Mouse (Mus musculus) telencephalon, adult 2 months (tissue): Measurements from ENCODE around the gene 2700081O15Rik.

Source experiments
- DNase-seq: peaks from one replicate; pipeline ENCODE4 v3.0.0-alpha.2; 2011; ENCODE audit warnings: low read depth, low spot score

The 2700081O15Rik gene

DNA sequence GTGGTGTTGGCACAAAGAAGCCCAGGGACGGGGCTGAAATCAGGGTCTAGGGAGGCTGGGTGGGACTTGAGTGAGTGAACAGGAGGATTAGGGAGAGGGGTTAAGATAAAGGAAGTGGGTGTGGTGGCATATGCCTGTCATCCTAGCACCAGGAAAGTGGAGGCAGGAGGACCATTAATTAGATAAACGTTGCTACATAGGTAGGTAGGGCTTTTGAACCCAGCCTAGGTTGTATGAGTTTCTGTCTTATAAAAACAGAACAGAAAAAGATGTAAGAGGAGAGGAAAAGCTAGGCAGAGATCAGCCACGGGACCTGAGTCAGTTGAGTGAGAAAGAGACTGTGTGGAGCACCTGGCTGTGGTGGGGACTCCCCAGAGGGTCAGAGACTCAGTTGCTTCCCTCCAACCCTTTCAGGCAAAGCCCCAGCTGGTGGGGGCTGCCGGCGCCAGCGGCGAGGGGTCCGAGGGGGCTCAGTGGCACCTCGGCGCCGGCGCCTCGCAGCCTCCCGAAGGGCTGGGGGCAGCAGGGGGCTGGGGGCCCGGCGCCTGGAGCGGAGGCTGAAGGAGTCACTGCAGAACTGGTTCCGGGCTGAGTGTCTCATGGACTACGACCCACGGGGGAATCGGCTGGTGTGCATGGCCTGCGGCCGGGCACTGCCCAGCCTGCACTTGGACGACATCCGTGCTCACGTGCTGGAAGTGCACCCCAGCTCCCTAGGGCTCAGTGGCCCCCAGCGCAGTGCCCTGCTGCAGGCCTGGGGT lies 3.6 kb downstream of the 2700081O15Rik start:
- DNase-seq = no peak

DNA sequence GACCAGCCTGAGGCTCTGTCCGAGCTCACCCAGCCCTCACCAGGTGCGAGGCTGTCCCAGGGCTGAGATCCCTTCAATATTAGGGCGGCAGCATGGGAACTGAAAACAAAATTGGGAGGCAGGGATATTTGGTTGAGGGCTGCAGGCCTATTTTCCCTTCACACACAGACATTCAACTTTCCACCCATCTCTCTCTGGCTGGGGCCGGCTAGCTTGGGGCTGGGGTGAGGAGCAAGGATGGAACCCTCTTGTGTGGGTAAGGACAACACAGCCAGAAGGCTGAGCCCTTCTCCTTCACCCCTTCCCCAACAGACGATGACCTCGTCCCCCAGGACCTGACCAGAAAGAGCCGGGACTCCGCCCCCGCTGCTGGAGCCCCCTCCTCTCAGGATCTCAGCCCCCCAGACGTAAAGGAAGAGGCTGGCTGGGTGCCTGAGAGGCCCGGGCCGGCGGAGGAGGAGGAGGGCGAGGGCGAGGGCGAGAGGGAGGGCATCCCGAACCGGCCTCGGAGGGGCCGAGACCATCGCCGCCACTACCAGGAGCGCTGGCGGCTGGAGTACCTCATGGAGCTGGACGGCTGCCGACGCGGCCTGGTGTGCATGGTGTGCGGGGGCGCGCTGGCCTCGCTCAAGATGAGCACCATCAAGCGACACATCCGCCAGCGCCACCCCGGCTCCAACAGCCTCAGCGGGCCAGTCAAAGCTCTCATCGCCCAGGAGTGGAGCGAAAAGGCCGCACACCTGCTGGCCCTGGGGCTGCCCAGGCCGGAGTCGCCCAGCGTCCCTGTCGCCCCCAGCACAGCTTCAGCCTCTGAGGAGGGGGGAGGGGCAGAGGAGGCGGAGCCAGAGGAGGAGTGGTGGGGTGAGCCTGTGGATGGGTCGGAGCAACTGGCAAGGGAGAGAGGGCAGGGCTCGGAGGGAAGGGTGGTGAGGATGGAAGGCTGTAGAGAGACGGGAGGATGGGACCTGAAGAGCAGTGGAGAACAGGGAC lies 4.5 kb downstream of the 2700081O15Rik start:
- DNase-seq = no peak

DNA sequence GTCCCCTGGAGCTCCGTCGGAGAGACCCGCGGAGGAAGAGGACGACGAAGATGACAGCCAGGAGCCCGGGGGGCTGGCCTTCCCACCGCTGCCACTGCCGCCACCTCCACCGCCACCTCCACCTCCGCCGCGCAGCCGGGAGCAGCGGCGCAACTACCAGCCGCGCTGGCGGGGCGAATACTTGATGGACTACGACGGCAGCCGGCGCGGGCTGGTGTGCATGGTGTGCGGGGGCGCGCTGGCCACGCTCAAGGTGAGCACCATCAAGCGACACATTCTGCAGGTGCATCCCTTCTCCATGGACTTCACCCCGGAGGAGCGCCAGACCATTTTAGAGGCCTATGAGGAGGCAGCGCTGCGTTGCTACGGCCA lies 5.2 kb downstream of the 2700081O15Rik start:
- no peak for DNase-seq

DNA sequence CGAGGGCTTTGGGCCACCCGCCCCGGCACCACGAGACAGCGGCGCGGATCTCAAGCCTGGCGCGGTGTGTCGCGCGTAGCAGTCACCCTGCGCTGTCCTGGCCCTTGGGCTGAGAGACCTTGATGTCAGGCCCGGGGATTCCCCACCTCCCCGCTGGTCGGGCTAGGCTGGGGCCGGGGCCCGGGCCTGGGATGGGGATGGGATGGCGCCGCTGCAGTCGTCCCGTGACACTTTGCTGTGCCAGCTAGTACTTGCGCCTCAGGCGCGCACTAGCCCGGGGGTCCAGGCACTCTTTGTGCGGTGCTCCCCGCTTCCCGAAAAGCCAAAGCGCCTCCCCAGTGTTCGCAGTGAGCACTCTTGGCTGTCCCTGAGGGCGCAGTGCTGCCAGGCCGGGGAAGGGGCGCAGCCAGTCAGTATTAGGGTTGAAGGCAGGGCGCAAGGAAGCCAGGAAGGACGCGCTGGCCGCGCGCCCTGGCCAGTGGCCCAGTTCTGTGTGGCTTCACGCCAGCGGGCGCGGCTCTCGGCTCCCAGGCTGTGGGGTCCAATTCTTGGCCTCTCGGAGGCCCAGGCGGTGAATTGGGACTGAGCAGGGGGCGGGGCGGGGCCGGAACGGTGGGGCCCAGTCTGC lies 5.7 kb downstream of the 2700081O15Rik start:
- DNase-seq = no peak

DNA sequence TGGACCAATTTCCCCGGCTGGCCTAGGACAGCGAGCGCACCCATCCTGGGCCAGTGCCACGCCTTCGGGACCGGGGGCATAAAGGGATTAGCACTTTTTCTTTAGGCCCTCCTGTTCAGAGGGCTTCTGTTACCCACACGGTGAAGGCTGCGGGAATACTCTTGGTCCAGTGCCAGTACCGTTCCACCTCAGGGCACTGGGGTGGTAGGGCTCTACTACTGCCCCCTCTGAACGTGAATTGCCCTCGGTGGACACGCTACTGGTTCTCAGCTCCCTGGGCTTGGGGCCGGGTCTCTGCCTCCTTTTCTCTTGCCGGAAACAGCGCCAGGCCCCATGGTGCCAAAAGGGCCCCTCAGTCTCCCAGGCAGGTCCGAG lies 6.2 kb downstream of the 2700081O15Rik start:
- no peak for DNase-seq

DNA sequence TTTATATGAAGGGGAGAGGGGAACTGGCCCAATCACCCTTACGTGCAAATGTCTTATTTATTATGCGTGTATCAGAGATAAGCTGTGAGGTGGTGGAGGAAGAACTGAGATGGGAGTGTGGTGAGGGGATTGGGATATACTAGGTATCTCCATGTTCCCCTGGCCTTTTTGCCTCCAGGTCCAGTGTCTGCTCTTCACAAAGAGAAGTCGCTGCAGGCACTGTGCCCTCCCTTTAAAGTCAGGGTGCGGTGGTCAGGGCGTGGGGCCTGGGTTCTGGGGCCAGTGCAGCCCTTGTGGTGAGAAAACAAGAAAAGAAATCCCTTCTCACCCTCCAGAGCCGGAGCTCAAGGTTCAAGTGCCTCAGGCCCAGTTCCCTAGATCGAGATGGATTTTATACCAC lies 6.7 kb downstream of the 2700081O15Rik start:
- DNase-seq = no peak

DNA sequence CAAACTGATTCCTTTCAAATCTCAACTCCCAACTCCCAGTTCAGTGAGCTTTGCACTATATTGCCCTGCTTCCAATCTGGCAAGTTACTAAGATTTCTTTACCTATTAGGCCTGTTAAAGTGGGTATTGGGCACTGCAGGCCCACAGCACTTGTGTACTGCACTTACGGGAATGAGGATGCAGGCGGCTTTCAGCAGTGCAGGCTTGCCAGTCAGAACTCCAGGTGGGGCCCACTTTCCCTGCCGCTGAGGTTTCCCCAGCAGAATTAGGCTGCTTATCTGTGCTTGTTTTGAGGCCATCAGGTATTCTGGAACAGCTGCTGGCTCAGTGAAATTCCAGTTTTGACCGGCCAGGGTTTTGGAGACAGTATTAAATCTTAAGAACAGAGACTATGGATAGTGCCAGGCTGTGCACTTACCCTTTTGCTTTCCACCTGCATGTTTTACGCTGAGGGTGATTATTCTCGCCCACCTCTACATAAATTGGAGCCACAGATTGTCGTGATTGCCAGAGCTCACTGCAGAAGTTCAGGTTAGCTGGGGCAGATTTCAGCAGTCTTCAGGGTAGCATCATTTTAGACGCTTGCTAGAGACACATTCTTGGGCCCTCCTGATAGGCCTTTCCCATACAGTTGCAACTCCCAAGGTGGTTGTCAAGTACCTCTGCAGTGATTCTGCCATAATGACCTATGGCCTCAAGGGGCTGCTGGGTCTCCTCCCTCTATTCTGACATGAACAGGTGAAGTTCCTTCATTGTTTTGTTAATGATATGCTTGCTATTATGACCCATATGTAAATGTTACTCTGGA lies 7.4 kb downstream of the 2700081O15Rik start:
- no peak for DNase-seq

DNA sequence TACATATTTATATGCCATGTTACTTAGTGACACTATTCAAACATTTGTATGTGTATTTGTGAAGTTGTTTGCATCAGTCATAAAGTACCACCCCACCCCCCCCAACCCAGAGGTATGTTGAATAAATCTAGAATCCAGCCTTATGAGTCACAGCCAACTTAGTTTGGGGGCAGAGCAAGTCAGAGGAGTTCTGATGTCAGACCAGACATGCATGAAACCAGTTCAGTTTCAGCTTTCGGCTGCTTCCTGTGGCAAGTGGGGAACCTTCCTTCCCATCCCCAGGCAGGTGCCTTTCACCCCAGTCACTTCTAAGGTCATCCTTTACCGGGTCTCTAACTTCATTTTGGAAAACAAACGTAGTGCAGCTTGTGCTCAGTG lies 8.0 kb downstream of the 2700081O15Rik start:
- no peak for DNase-seq

DNA sequence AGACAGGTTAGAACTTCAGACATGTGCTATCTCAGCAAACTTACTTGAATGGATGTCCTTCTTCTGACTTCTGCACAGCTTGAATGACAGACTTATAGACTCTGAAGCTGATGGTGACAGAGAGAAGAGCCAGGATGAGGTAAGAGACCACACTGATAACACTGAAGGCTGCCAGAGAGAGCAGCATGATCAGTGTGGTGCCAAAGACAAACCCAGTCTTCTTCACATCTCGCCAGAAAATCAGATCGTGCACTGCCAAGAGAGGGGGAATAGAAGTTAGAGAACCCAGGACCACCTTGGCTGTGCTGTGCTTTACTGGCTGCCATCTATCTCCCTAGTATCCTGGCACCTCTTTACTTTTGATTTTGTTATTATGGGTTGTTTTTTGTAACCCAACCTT lies 17.5 kb downstream of the 2700081O15Rik start:
- no peak for DNase-seq

DNA sequence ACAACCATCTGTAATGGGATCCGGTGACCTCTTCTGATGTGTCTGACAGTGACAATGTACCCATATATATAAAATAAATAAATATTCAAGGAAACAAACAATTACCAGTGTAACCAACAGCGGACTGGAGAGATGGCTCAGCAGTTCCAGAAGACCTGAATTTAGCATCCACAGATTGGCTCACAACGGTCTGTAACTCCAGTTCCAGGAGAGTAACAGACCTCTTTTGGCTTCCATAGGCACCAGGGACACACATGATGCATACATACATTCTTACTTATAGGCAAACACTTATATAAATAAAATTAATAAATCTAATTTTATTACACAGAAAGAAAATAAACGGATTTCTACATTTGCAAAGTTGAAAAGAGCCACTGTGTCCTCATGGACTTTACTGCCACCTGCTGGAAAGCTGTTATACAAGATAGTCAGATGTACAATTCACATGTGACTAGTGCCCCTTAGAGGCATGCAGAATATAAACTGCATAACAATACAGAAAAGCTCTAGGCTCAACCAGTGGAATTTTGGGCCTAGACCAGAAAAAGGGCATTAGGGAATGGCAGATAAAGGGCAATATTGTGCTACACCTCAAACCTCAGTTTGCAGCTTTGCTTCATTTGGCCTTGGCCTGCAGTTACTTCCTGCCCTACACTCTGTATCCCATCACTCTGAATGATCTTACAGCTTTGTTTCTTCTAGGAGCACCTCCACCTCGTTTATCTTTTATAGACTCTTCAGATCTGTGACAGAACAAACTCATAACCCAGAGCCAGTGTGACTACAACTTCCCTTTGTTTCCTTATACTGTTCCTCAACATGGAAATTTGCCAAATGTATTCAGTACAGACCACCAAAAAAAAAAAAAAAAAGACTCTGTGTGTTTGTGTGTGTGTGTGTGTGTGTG lies 18.9 kb downstream of the 2700081O15Rik start:
- DNase-seq = peak; percentile 55

DNA sequence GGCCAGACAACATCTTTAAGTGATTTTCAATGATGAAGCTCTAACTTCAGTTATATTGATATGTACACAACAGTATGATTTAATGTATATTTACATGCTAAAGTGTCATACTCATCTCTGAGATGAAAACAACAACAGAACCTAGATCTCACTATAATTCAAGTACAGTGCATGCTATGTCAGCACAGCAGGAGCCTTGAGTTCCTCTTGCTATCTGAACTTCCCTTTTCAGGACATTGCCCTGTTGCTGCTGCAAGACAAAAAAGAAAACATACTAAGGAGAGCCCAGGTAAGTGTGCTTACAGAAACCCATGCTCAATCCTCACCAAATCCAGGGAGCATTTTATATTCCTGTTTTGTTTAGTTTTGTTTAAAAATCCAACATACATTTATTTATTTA lies 20.9 kb downstream of the 2700081O15Rik start:
- DNase-seq = no peak

DNA sequence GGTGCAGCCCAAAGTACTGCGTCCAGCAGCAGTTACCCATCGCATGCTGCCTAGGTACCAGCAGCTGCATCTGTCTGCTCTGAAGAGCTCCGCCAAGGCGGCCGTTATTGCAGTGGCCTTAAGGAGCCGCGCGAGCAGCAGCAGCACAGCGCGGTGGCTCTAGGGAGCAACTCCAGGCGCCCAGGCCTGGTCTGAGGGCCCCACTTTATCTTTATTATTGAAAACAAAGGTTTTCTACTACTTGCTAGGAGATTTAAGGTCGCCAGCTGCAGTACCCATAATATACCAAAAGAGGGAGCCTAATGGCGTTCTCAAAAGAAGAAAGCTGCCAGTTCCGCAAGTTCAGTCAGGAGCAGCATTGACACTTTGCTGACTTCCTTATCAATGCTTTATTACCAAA lies 24.1 kb downstream of the 2700081O15Rik start:
- peak; percentile 52 for DNase-seq

DNA sequence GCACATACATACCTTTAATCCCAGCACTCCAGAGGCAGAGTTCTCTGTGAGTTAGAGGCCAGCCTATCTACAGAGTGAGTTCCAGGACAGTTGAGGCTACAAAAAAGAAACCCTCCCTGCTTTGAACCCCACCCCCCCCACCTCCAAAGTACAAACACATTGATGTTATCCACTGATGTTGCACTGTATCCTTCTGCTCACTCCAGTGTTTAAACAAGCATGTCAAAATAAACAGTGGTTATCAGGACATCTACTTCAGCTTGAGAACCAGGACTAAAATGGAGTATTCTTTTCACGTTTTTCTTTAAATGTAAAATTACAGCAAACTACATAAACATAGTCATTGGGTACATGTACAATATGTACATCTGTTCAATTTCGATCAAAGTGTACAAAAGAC lies 27.7 kb downstream of the 2700081O15Rik start:
- no peak for DNase-seq

DNA sequence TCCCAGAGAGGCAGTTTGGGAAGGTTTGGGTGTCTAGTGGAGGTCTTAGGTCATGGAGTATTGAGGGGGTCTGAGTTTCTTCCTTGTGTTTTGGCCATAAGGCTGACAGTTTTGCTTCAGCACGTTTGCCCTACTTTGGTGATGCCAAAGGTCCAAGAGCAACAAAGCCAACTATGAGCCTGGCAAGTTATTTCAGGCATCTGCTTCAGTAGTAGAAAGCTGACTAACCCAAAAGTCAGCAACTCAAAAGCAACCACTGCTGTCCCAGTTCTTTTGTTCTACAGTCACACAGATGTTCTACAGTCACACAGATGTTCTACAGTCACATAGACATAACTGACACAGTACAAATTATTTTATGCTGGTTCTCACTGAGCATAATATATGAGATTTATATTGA lies 28.2 kb downstream of the 2700081O15Rik start:
- DNase-seq = no peak

DNA sequence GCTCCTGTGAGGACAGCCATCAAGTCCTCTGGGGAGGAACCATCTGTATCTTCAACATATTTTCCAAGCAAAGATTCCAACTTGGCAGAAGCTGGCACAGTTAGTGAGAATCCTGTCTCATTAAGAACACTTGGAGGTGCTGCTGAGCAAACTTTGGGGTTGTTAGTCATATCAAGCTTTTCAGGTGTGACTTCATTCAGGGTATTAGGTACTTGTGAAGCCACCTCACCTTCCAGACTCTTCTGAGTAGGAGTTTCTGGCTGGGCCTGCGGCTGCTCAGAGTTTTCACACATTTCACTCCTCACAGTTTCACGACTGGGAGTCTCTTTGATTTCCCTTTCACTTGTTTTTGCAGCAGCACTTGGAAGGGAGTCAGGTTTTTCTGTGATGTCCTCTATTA lies 39.4 kb downstream of the 2700081O15Rik start:
- DNase-seq = peak; percentile 34

DNA sequence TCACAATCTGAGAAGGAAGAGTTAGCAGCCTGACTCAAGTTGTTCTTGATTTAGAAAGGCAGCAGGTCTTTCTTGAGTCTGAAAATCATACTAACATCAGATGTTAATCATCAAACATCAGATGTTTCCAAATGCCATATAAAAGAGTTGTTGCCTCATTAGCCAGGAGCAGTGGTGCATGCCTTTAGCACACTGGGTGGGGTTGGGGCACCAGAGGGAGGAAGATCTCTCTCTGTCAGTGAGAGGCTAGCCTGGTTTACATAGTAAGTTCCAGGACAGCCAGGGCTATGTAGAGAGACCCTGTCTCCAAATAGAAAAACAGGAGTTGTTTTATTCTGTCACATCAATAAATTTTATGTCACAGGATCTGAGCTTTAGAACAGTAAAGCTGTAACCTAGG lies 41.5 kb downstream of the 2700081O15Rik start:
- DNase-seq = no peak

DNA sequence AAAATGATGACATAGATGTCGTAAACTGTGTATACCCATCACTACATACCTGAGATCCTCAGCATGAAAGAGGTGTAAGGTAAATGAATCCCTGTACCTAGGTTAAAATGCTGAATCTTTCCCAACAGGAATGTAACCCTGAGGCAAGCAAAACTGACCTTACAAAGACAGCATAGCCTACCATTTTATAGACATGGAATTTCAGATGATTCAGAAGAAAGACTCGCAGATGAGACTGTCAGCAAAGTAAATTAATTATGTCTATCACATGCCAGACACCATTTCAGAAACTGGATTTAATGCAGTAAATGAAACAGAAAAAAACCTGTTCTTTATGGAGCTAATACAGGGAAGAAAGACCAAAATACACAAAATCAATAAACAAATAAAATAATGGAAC lies 41.9 kb downstream of the 2700081O15Rik start:
- DNase-seq = no peak

DNA sequence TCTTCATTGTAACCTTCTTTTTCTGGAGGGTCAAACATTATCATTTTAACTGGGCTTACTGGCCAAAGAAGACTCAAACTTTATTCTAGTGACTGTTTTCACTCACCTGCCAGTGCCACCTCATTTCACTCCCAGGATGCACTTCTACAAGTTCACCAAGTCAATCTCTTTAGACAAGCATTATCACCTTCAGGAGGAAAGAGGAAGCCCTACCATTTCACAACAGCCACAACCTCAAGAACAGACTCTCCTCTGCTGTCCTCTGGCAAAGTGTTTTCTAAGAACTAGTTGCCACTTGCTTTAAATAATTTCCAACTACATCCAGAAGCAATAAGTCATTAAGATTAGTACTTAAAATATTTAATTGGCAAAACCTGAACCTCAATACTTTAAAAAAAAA lies 50.5 kb downstream of the 2700081O15Rik start:
- no peak for DNase-seq

DNA sequence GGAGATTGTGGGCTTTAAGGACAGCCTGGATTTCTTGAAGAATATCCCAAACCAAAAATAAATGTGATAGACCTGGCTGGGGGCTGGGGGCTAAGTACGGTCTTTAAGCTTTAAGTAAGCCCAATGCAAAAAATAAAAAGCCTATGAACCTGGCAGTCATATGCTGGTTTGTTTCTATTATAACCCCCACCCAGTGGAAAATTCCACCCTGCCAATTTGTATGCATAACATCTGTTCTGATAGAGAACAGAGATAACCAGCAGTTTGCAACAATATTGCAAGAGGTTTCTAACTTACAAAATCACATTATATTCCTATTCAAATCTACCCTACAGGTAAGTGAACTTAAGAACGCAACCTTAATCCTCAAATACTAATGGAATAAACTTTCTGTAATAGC lies 53.2 kb downstream of the 2700081O15Rik start:
- no peak for DNase-seq
